Mouse (Mus musculus) thymus, postnatal 36 days (tissue): ENCODE measurements around the gene Lrrc74a.

Source experiments
- DNase-seq, 2 experiments: peaks; one replicate each; pipeline ENCODE4 v3.0.0; 2022; ENCODE audit warnings: mixed read lengths in 2 of 2

The Lrrc74a gene

DNA sequence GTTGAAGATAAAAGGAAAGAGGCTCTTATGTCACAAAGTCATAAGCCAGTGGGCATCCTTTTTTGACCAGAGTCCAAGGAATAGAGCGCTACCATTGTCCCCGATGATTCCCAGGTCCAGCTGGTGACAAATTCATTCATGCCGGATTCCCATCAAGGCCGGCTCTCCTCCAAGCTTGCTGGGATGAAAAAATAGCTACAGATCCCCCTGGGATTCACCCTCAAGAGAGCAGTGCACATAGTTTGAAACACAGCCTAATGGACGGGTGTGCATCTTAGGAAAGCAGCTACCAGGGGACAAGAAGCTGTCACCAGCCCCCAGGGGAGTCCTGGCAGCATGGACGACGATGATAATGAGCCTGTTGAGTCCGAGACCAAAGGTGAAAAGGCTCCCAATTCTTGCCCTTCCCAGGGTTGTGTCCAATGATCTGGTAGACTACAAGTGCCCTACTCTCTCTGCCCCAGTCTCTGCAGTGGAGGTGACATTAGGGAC lies at the start of gene Lrrc74a:
Gene Lrrc74a (plus strand): TSS at position 51 of the 492 bp plus-strand sequence.
- no peak for DNase-seq

DNA sequence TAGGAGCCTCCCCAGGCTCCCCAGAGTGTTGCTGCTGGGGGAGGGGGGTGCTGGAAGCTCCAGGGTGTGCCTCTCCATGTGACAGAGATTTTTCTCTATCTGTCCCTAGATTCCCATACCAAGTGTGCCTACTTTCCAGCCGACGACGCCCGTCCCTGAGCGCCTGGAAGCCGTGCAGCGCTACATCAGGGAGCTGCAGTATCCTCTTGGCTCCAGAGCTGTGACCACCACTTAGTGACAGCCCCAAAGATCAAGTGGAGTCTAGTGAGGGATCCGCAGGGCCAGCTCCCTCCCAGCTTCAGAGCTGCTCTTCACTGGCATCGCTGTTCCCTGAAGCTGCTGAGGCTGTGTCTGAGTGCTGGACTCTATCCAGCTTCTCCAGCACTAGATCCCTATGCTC lies 48.9 kb upstream of the Lrrc74a start:
- no peak for DNase-seq

DNA sequence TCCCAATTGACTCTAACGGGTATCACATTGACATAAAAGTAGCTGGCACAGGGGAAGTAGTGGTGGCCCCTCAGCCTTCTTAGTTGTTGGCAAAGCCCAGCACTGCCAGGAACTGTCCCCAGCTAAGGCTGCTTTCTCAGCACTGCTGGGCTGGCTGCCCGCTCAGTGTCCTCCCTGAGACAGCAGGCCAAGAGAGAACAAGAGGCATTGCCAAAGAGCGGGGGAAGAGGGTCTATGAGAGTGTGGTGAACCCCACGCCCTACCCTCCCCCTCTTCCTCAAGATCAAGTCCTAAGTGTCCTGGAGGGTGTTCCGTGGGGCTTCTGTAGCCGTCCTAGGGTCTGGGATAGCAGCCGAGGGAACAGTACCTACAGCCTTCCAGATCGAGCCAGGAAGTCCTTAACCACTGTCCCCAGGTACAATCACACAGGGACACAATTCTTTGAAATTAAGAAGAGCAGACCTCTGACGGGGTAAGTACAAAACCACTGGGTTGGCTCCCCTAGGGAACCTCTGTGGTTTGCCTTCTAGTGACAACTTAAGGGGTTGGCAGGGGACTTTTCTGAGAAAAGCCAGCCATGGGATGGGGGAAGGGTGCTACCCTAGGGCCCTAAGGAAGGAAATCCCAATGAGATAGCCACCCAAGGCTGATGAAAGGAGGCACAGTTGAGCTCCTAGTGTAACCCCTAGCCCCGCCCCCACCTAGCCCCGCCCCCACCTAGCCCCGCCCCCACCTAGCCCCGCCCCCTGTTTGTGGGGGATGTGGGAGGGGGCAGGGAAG lies 47.4 kb upstream of the Lrrc74a start:
- DNase-seq: peak in 1 of 2 experiments; percentile 18

GRCm38 (mm10) chr12:86687445-86687955 lies 46.7 kb upstream of the Lrrc74a start:
- DNase-seq: no peak

DNA sequence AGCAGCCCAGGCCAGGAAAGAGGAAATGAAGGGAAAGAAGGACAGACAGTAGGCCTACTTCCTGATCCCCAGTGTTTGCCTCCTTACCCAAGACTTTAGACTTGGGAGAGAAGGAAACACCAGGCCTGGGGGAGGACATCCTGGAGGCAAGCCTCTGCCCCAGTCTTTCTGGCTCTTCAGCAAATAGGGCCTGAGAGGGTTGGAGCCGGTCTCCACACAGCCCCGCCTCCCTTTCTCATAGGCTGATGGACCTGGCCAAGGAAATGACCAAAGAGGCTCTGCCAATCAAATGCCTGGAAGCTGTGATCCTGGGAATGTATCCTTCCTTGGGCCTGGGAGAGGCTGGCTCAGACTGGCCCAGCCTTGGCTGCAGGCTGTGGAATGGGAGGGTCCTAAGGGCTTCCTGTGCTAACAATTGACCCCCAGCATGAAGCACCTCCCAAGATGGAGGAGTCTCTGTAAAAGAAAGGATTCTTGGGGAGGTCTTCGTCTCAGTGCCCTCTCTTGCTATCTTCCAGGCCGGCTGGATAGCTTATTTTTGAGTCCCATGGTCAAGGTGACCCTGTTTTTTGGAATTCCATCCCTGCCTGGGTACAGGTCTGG lies 46.1 kb upstream of the Lrrc74a start:
- no peak for DNase-seq

DNA sequence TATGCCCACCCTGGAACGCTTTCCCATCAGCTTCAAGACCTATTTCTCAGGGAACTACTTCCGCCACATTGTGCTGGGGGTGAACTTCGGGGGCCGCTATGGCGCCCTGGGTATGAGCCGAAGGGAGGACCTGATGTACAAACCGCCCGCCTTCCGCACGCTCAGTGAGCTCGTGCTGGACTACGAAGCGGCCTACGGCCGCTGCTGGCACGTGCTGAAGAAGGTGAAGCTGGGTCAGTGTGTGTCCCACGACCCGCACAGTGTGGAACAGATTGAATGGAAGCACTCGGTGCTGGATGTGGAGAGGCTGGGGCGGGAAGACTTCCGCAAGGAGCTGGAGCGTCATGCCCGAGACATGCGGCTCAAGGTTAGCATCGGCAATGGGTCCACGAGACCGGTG lies 45.3 kb upstream of the Lrrc74a start:
- no peak for DNase-seq

GRCm38 (mm10) chr12:86690700-86691485 lies 43.3 kb upstream of the Lrrc74a start:
- DNase-seq: no peak

GRCm38 (mm10) chr12:86692471-86693356 lies 41.5 kb upstream of the Lrrc74a start:
- no peak for DNase-seq

GRCm38 (mm10) chr12:86693389-86693788 lies 40.8 kb upstream of the Lrrc74a start:
- peak in 1 of 2 experiments; percentile 14 for DNase-seq

- DNase-seq: no peak
Measured at GRCm38 (mm10) chr12:86694441-86694840, 39.7 kb upstream of the Lrrc74a start.

DNA sequence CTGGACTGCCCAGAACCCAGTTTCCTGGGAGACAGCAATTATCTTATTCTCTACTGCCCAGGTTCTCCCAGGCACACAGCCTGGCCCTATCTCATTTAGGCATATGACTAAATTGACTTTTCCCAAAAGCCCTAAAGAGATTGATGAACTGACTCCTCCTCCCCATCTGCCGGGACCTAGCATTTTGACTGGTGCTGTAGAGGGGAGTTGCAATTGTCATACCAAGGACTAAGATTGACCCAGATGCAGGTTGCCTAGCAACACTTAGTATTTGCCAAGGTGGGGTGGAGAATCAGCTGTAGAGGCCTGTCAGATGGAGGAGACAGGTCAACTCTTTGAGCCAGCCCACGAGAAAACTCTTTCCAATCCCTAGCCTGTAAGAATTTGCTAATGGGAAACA lies 36.2 kb upstream of the Lrrc74a start:
- no peak for DNase-seq

GRCm38 (mm10) chr12:86698537-86698936 lies 35.6 kb upstream of the Lrrc74a start:
- no peak for DNase-seq

DNA sequence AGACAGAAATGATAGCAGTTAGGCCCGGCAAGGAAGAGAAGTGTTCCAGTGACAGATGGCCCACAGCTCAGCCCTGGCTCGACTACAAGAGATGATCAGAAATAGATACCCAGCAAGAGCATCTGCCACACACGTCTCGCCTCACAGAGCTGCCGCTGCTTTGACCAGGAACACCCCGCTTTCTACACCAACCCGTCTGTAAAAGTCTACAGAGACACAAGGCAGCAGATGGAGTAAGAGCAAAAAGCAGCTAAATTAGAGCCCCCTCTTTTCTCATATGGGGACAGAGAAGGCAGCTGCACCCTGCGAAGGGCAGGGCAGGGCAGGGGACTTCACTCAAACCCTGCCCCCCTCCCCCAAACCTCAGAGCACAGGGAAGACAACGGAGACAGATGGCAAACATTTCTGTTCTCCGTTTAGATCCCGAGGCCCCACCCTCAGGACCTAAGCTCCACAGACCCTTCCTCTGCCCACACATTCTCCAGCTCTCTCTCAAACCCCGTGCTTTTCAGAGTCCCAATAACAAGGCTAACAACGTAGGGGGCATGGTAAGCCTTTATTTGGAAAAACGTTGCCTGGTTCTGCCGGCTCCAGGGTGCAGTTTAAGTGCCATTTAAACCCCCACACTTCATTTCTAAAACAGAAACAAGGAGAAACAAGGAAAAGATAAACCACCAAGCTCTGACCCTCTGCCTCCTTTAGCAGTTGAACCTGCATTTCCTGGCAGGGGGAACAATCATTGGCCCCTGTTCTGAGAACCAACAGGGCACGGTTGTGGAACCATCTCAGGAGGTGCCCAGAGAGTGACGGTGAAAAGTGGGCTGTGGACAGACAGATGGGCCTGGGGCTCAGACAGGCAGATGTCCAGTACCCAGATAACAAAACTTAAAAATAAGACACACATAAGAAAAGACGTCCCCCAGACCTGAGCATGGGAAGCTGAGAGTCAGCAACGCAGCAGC lies 33.9 kb upstream of the Lrrc74a start:
- no peak for DNase-seq

- no peak for DNase-seq
Measured at GRCm38 (mm10) chr12:86700927-86701310, 33.2 kb upstream of the Lrrc74a start.

DNA sequence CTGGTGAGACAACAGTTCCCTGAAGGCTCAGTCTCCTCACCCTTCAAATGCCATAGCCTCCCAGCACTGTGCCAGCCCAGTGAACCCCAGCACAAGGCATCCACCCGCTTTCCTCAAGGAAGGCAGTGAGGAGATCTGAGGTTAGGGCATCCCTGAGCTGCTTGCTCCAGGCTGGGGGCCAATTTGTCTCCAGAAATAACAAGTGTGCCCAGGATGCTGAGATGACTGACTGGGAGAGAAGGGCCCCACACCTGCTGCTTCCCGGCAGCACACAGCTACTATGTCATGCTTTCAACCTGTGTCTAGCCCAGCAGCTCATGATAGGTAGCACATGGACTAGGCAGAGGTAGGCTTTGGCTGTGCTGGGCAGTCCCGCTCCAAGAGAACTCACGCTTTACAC lies 32.7 kb upstream of the Lrrc74a start:
- no peak for DNase-seq

- DNase-seq: no peak
Measured at GRCm38 (mm10) chr12:86702690-86703089, 31.5 kb upstream of the Lrrc74a start.

- no peak for DNase-seq
Measured at GRCm38 (mm10) chr12:86705843-86706242, 28.3 kb upstream of the Lrrc74a start.

- DNase-seq: no peak
Measured at GRCm38 (mm10) chr12:86714026-86714425, 20.1 kb upstream of the Lrrc74a start.

GRCm38 (mm10) chr12:86715401-86715800 lies 18.8 kb upstream of the Lrrc74a start:
- peak; percentile 55 to 60 for DNase-seq

DNA sequence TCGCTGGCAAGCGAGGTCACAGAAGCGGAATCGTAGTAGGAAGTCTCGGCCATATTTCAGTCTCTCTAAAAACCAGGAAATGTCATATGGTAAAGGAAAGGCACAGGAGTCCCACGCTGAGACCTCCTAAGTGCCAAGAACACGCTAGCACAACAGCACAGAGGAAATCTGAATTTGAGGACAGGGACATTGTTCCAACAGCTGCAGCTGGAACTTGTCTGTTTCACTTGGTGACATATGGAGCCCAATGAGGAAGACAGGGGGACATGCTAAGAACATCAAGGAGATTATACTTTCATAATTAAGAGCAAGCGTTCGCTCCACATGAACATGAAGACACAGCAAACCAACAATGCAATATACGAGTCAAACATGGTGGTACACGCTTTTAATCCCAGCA lies 17.2 kb upstream of the Lrrc74a start:
- DNase-seq: no peak
